Comparison of ENCODE assay signal across 22 mouse cellular contexts in genomic region chr4:14002050-14002643, GRCm38 (mm10).
DNase-seq lines count a peak whose midpoint lies in the region; ATAC-seq lines count a peak whose summit lies in the region.
"Had no signal": no experiment of that assay in that cellular context is flagged by ENCODE, and none has a peak within 500 bp of the region (broad histone marks: within the 10 kb centered on the region; RNA-seq: fewer than 3 reads in every experiment).

No protein-coding gene starts in this region.

- no peak for DNase-seq in forebrain, embryonic 11.5 days (ENCODE audit: low spot score)
- no peak for DNase-seq in hindbrain, embryonic 10.5 days (ENCODE audit: low spot score)
- DNase-seq in neural tube, embryonic 10.5 days (ENCODE audit: extremely low spot score, low spot score): no peak
- no peak for DNase-seq in kidney, postnatal 25 days
- DNase-seq: adrenal gland, adult 8-10 months; adrenal gland, postnatal 36 days; B cell, adult 2 months; cerebellum, adult 11 months; cerebellum, adult 8-10 months; cerebellum, postnatal 14 days; embryo, embryonic 11 days; gastrocnemius, adult 2 months; gastrocnemius, postnatal 25 days had no signal

- peak; percentile 67; the same call in 1 of the 2 replicates for ATAC-seq in forebrain, embryonic 13.5 days
- ATAC-seq in forebrain, embryonic 11.5 days (replicated peaks; ENCODE audit: low FRiP score): no peak
- peak; percentile 68; the same call in 1 of the 2 replicates for ATAC-seq in hindbrain, embryonic 16.5 days
- ATAC-seq in neural tube, embryonic 14.5 days (ENCODE audit: low read depth): 0 out of 2 replicates have a peak, but pooled peaks have one; percentile 54
- ATAC-seq: CD4-positive, CD25-positive, alpha-beta regulatory T cell, adult 4 months; intestine, embryonic 15.5 days had no signal

- H3K9me3 ChIP-seq in forebrain, embryonic 13.5 days (replicated peaks): no peaks in the 10 kb centered on the region
- no peaks in the 10 kb centered on the region for H3K9me3 ChIP-seq in forebrain, embryonic 11.5 days (ENCODE audit: control insufficient read depth, low read length)
- H3K9me3 ChIP-seq in hindbrain, embryonic 16.5 days (ENCODE audit: control insufficient read depth, low read length): no peaks in the 10 kb centered on the region
- no peaks in the 10 kb centered on the region for H3K9me3 ChIP-seq in hindbrain, embryonic 10.5 days
- H3K9me3 ChIP-seq in neural tube, embryonic 14.5 days (ENCODE audit: control insufficient read depth, low read length): no peaks in the 10 kb centered on the region
- H3K9me3 ChIP-seq: embryonic facial prominence, embryonic 15.5 days; G1E; heart, embryonic 12.5 days; intestine, embryonic 15.5 days had no signal

- H3K9ac ChIP-seq in forebrain, embryonic 13.5 days: no peak overlapping the region
- H3K9ac ChIP-seq in forebrain, embryonic 11.5 days (ENCODE audit: low read length): no peak overlapping the region
- no peak overlapping the region for H3K9ac ChIP-seq in hindbrain, embryonic 16.5 days (ENCODE audit: low read depth, low read length)
- H3K9ac ChIP-seq in neural tube, embryonic 14.5 days (replicated peaks; ENCODE audit: low read depth, low read length): no peak overlapping the region
- H3K9ac ChIP-seq: embryonic facial prominence, embryonic 15.5 days; heart, embryonic 12.5 days; intestine, embryonic 15.5 days had no signal

- H3K4me3 ChIP-seq in forebrain, embryonic 13.5 days: no peak overlapping the region
- no peak overlapping the region for H3K4me3 ChIP-seq in forebrain, embryonic 11.5 days (ENCODE audit: low read depth, low read length)
- H3K4me3 ChIP-seq in hindbrain, embryonic 16.5 days (ENCODE audit: low read length): no peak overlapping the region
- no peak overlapping the region for H3K4me3 ChIP-seq in hindbrain, embryonic 10.5 days
- no peak overlapping the region for H3K4me3 ChIP-seq in neural tube, embryonic 14.5 days (ENCODE audit: low read depth, low read length)
- H3K4me3 ChIP-seq: embryonic facial prominence, embryonic 15.5 days; erythroblast, embryonic 14.5 days; gastrocnemius, adult 2 months; heart, embryonic 12.5 days; intestine, embryonic 15.5 days had no signal

- H3K27ac ChIP-seq in forebrain, embryonic 13.5 days: no peak overlapping the region
- no peak overlapping the region for H3K27ac ChIP-seq in forebrain, embryonic 11.5 days (ENCODE audit: low read depth, low read length)
- no peak overlapping the region for H3K27ac ChIP-seq in hindbrain, embryonic 16.5 days (ENCODE audit: low read depth, low read length)
- no peak overlapping the region for H3K27ac ChIP-seq in hindbrain, embryonic 10.5 days
- H3K27ac ChIP-seq in neural tube, embryonic 14.5 days (ENCODE audit: low read depth, low read length): no peak overlapping the region
- H3K27ac ChIP-seq: embryonic facial prominence, embryonic 15.5 days; gastrocnemius, adult 2 months; intestine, embryonic 15.5 days had no signal

- 67% methylated on average over 2 of the region's 2 CpGs for WGBS in forebrain, embryonic 13.5 days
- 81% methylated on average over 2 of the region's 2 CpGs for WGBS in forebrain, embryonic 11.5 days
- WGBS in hindbrain, embryonic 16.5 days: 55% methylated on average over 2 of the region's 2 CpGs
- 78% methylated on average over 2 of the region's 2 CpGs for WGBS in hindbrain, embryonic 10.5 days
- 52% methylated on average over 2 of the region's 2 CpGs for WGBS in neural tube, embryonic 14.5 days

- H3K27me3 ChIP-seq in forebrain, embryonic 13.5 days: no peaks in the 10 kb centered on the region
- no peaks in the 10 kb centered on the region for H3K27me3 ChIP-seq in forebrain, embryonic 11.5 days (ENCODE audit: control insufficient read depth, insufficient read depth, low read length)
- H3K27me3 ChIP-seq in hindbrain, embryonic 16.5 days (replicated peaks; ENCODE audit: control insufficient read depth, insufficient read depth, low read length): no peaks in the 10 kb centered on the region
- no peaks in the 10 kb centered on the region for H3K27me3 ChIP-seq in hindbrain, embryonic 10.5 days (ENCODE audit: insufficient read depth, poor library complexity, severe bottlenecking)
- H3K27me3 ChIP-seq in neural tube, embryonic 14.5 days (ENCODE audit: control insufficient read depth, insufficient read depth, low read length): no peaks in the 10 kb centered on the region
- H3K27me3 ChIP-seq: embryonic facial prominence, embryonic 15.5 days; heart, embryonic 12.5 days; intestine, embryonic 15.5 days had no signal

- H3K4me1 ChIP-seq in forebrain, embryonic 13.5 days: no peaks in the 10 kb centered on the region
- no peaks in the 10 kb centered on the region for H3K4me1 ChIP-seq in forebrain, embryonic 11.5 days (replicated peaks; ENCODE audit: control insufficient read depth, insufficient read depth, low read length)
- H3K4me1 ChIP-seq in hindbrain, embryonic 16.5 days (ENCODE audit: control insufficient read depth, insufficient read depth, low read depth, low read length): 0 out of 2 replicates have a peak, but pooled peaks cover 2% of the 10 kb centered on the region
- H3K4me1 ChIP-seq in hindbrain, embryonic 10.5 days (replicated peaks): no peaks in the 10 kb centered on the region
- no peaks in the 10 kb centered on the region for H3K4me1 ChIP-seq in neural tube, embryonic 14.5 days (ENCODE audit: control insufficient read depth, insufficient read depth, low read length)
- H3K4me1 ChIP-seq: embryonic facial prominence, embryonic 15.5 days; heart, embryonic 12.5 days; intestine, embryonic 15.5 days had no signal

- no peak overlapping the region for H3K4me2 ChIP-seq in forebrain, embryonic 13.5 days
- no peak overlapping the region for H3K4me2 ChIP-seq in forebrain, embryonic 11.5 days (ENCODE audit: low read depth, low read length, severe bottlenecking)
- H3K4me2 ChIP-seq in hindbrain, embryonic 16.5 days (ENCODE audit: low read length): no peak overlapping the region
- H3K4me2 ChIP-seq in neural tube, embryonic 14.5 days (ENCODE audit: low read depth, low read length): no peak overlapping the region
- H3K4me2 ChIP-seq: embryonic facial prominence, embryonic 15.5 days; heart, embryonic 12.5 days; intestine, embryonic 15.5 days had no signal

- no peaks in the 10 kb centered on the region for H3K36me3 ChIP-seq in forebrain, embryonic 13.5 days (ENCODE audit: poor library complexity, severe bottlenecking)
- no peaks in the 10 kb centered on the region for H3K36me3 ChIP-seq in forebrain, embryonic 11.5 days (ENCODE audit: control insufficient read depth, insufficient read depth, low read length)
- H3K36me3 ChIP-seq in hindbrain, embryonic 16.5 days (ENCODE audit: control insufficient read depth, insufficient read depth, low read length): no peaks in the 10 kb centered on the region
- no peaks in the 10 kb centered on the region for H3K36me3 ChIP-seq in hindbrain, embryonic 10.5 days
- H3K36me3 ChIP-seq in neural tube, embryonic 14.5 days (ENCODE audit: control insufficient read depth, insufficient read depth, low read length): no peaks in the 10 kb centered on the region
- H3K36me3 ChIP-seq: embryonic facial prominence, embryonic 15.5 days; G1E; heart, embryonic 12.5 days; intestine, embryonic 15.5 days had no signal
